9 mouse cellular contexts compared by ENCODE assay signal in the genomic region with DNA sequence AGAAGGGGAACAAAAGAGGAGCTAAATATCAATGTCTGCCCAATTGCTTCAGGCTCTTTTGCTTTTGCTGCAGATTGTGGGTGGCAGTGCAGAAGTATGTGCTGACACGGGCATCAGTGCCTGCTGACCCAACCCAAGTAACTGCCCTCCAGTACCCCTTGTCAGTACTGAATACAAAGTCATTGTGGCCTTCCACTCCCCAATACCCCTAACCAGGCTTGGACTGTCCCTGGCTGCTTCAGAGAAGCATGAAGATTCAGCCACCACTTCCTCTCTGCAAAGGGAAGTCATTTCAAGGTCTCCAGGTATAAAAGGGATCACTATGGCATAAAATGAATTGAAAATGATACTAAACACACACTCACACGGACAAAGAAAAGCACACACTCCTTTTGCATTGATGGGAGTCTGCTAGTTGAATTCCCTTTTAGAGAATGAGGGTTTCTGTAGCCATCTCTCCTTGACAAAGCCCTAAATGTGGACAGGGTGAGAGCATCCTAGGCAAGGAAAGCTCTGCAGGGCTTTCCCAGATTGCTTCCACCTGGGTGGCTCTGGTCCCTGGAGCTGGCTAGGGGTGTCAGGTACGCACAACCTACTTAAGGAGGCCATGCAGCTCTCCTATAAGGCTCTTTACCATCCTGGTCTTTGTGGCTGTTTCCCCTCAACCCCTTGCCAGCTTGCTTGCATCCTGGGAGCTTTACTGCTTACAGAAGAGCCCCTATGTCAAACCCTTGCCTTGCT. TPM values are rescaled to one million over a fixed set of nuclear protein-coding genes. Genes with fewer than 3 reads are reported as not detected.
DNase-seq lines count a peak whose midpoint lies in the region; ATAC-seq and TF ChIP-seq lines count a peak whose summit lies in the region.
"Had no signal": no experiment of that assay in that cellular context is flagged by ENCODE, and none has a peak within 500 bp of the region (broad histone marks: within the 10 kb centered on the region; RNA-seq: fewer than 3 reads in every experiment).

No protein-coding gene starts in this region.

- H3K27ac ChIP-seq in neural tube, embryonic 11.5 days (ENCODE audit: low read depth, low read length): no peak overlapping the region
- peak overlapping the region; percentile 55 for H3K27ac ChIP-seq in embryonic facial prominence, embryonic 13.5 days
- H3K27ac ChIP-seq in limb, embryonic 10.5 days: peak overlapping the region; percentile 74
- no peak overlapping the region for H3K27ac ChIP-seq in stomach, embryonic 15.5 days
- no peak overlapping the region for H3K27ac ChIP-seq in thymus, adult 2 months (ENCODE audit: control insufficient read depth, insufficient read depth, low read length)
- H3K27ac ChIP-seq: macrophage had no signal

- peak overlapping the region; percentile 42; the same call in 1 of the 2 replicates for H3K9ac ChIP-seq in neural tube, embryonic 11.5 days (ENCODE audit: low read length)
- H3K9ac ChIP-seq in embryonic facial prominence, embryonic 13.5 days: peak overlapping the region; percentile 67
- H3K9ac ChIP-seq in stomach, embryonic 15.5 days: no peak overlapping the region

- TF ChIP-seq CTCF in thymus, adult 2 months (IDR thresholded peaks at IDR 0.05; ENCODE audit: borderline replicate concordance, control insufficient read depth, extremely low read depth, insufficient read depth, low read length, poor library complexity): no peak

- TF ChIP-seq POLR2A in thymus, adult 2 months (IDR thresholded peaks at IDR 0.05; ENCODE audit: control insufficient read depth, extremely low read depth, insufficient read depth, low read length, poor library complexity): no peak

- peak overlapping the region; percentile 50 for H3K4me2 ChIP-seq in neural tube, embryonic 11.5 days (ENCODE audit: low read depth)
- H3K4me2 ChIP-seq in embryonic facial prominence, embryonic 13.5 days: peak overlapping the region; percentile 60
- H3K4me2 ChIP-seq in stomach, embryonic 15.5 days: peak overlapping the region; percentile 60

- peak overlapping the region; percentile 27 for H3K4me3 ChIP-seq in neural tube, embryonic 11.5 days (ENCODE audit: low read depth, low read length)
- H3K4me3 ChIP-seq in embryonic facial prominence, embryonic 13.5 days: peak overlapping the region; percentile 48
- peak overlapping the region; percentile 51 for H3K4me3 ChIP-seq in limb, embryonic 10.5 days
- peak overlapping the region; percentile 42 for H3K4me3 ChIP-seq in stomach, embryonic 15.5 days (replicated peaks)
- H3K4me3 ChIP-seq in thymus, adult 2 months (ENCODE audit: control insufficient read depth, insufficient read depth, low read length): no peak overlapping the region

- no peaks in the 10 kb centered on the region for H3K36me3 ChIP-seq in neural tube, embryonic 11.5 days (ENCODE audit: control insufficient read depth, insufficient read depth, low read length)
- no peaks in the 10 kb centered on the region for H3K36me3 ChIP-seq in embryonic facial prominence, embryonic 13.5 days
- H3K36me3 ChIP-seq in limb, embryonic 10.5 days: no peaks in the 10 kb centered on the region
- H3K36me3 ChIP-seq in stomach, embryonic 15.5 days: no peaks in the 10 kb centered on the region
- no peaks in the 10 kb centered on the region for H3K36me3 ChIP-seq in thymus, adult 2 months (ENCODE audit: control insufficient read depth, insufficient read depth, low read length)

- no peaks in the 10 kb centered on the region for H3K4me1 ChIP-seq in neural tube, embryonic 11.5 days (ENCODE audit: control insufficient read depth, insufficient read depth, low read length)
- no peaks in the 10 kb centered on the region for H3K4me1 ChIP-seq in embryonic facial prominence, embryonic 13.5 days
- H3K4me1 ChIP-seq in limb, embryonic 10.5 days: no peaks in the 10 kb centered on the region; the same call in 1 of the 2 replicates
- no peaks in the 10 kb centered on the region for H3K4me1 ChIP-seq in stomach, embryonic 15.5 days
- no peaks in the 10 kb centered on the region; the same call in 1 of the 2 replicates for H3K4me1 ChIP-seq in thymus, adult 2 months (replicated peaks; ENCODE audit: control insufficient read depth, insufficient read depth, low read length)

- H3K27me3 ChIP-seq in neural tube, embryonic 11.5 days (ENCODE audit: control insufficient read depth, insufficient read depth, low read length): no peaks in the 10 kb centered on the region
- peaks cover 19% of the 10 kb centered on the region for H3K27me3 ChIP-seq in embryonic facial prominence, embryonic 13.5 days
- peaks cover 68% of the 10 kb centered on the region for H3K27me3 ChIP-seq in limb, embryonic 10.5 days (ENCODE audit: low read depth, poor library complexity, severe bottlenecking)
- no peaks in the 10 kb centered on the region for H3K27me3 ChIP-seq in stomach, embryonic 15.5 days (replicated peaks)
- no peaks in the 10 kb centered on the region for H3K27me3 ChIP-seq in thymus, adult 2 months (ENCODE audit: control insufficient read depth, insufficient read depth, low read length)

- H3K9me3 ChIP-seq in neural tube, embryonic 11.5 days (ENCODE audit: control insufficient read depth, low read length): no peaks in the 10 kb centered on the region
- no peaks in the 10 kb centered on the region for H3K9me3 ChIP-seq in embryonic facial prominence, embryonic 13.5 days
- H3K9me3 ChIP-seq in limb, embryonic 10.5 days (replicated peaks): no peaks in the 10 kb centered on the region
- H3K9me3 ChIP-seq in stomach, embryonic 15.5 days: no peaks in the 10 kb centered on the region

- no peak for ATAC-seq in neural tube, embryonic 11.5 days (ENCODE audit: insufficient read depth, low FRiP score, low TSS enrichment)
- ATAC-seq in embryonic facial prominence, embryonic 13.5 days (ENCODE audit: insufficient number of reproducible peaks, insufficient read depth, low FRiP score, low TSS enrichment, low read depth): no peak
- peak; percentile 14; the same call in 1 of the 2 replicates for ATAC-seq in stomach, embryonic 15.5 days (ENCODE audit: insufficient read depth, low FRiP score, low read depth)
- ATAC-seq in monocyte, adult 5-6 weeks (replicated peaks; ENCODE audit: insufficient number of reproducible peaks, low FRiP score, low TSS enrichment, poor library complexity, severe bottlenecking): no peak

- no peak for DNase-seq in neural tube, embryonic 11.5 days (ENCODE audit: low spot score)
- DNase-seq in neural tube, embryonic 10.5 days (ENCODE audit: extremely low spot score, low spot score): no peak
- DNase-seq in limb, embryonic 10.5 days (ENCODE audit: low spot score): peak; percentile 27
- no peak for DNase-seq in thymus, adult 2 months
- no peak for DNase-seq in frontal cortex, postnatal 10 days (ENCODE audit: low spot score in 2 of 2)

- WGBS in neural tube, embryonic 11.5 days: 52% methylated on average over 3 of the region's 3 CpGs
- WGBS in embryonic facial prominence, embryonic 13.5 days: 41% methylated on average over 3 of the region's 3 CpGs
- 55% methylated on average over 3 of the region's 3 CpGs for WGBS in limb, embryonic 10.5 days
- WGBS in stomach, embryonic 15.5 days: 53% methylated on average over 3 of the region's 3 CpGs
- 35% methylated on average over 3 of the region's 3 CpGs for WGBS in thymus, adult 2 months

RNA-seq across cellular contexts. Expression of a gene that starts 1.1 kb away (rescaled TPM):
- 11.2 and 14.2 TPM in 2 replicates for polyA plus RNA-seq in neural tube, embryonic 11.5 days (2014; fragmentation: Nextera tagmentation; extraction: Ambion mirVana)
- 20.8 and 25.0 TPM in 2 replicates for polyA plus RNA-seq in embryonic facial prominence, embryonic 13.5 days (2015; fragmentation: Nextera tagmentation; extraction: Ambion mirVana)
- polyA plus RNA-seq in limb, embryonic 10.5 days (2016; fragmentation: Nextera tagmentation; extraction: Ambion mirVana): 8.6 and 13.3 TPM in 2 replicates
- 12.7 and 13.6 TPM in 2 replicates for polyA plus RNA-seq in stomach, embryonic 15.5 days (2015; fragmentation: Nextera tagmentation; extraction: Ambion mirVana)
- 0.93 and 1.2 TPM in 2 replicates for polyA plus RNA-seq in thymus, adult 2 months (2012; rRNA removed)
- total RNA-seq in monocyte, adult 5-6 weeks (2017): 0.53 to 2.9 TPM in 2 of 3 replicates, not detected in the other

Comparison
In these comparisons a context has a peak if more than half of its experiments do, and no peak if none do; other contexts are left out.
1. H3K27ac ChIP-seq: peak in embryonic facial prominence, embryonic 13.5 days (single experiment) and limb, embryonic 10.5 days (single experiment); none in neural tube, embryonic 11.5 days (single experiment), stomach, embryonic 15.5 days (single experiment) and thymus, adult 2 months (single experiment).
2. Peak in every context shown above with its lines, with median percentiles within 50 percentile points of each other: H3K4me2 ChIP-seq.